Mouse (Mus musculus) frontal cortex, postnatal 36 days (tissue): ENCODE measurements at regions not wholly inside any gene's neighbourhood (a gene's known extent, or its start where the extent isn't known, plus 50 kb on each side); places are given as distances from the start of the nearest gene placed in this dataset.
A peak's percentile ranks its signal among the peaks of the same experiment; 100 is the strongest.

Experiments used
- DNase-seq, 2 experiments: peaks; one replicate each; pipeline ENCODE4 v3.0.0; 2022; ENCODE audit warnings: low spot score in 2 of 2

DNA sequence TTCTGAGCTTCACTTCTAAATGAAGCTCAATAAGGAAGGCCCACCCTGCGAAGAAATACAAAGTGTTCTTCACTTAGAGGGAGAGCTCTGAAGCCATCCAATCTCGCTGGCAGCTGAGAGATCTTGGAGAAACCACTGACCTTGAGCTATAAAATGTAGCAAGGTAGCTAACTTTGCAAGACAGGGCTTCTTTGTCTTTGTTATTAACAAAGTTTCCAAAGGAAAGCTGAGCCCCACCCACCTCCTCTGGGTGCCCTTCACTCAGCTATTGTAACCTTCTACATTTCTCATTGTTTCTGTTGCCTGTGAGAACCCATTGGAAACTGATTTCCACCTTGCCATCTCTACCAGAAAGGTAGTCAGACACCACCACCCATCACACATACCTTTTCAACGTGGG is 57.2 kb upstream of the Usp9x start:
- no peak for DNase-seq

- no peak for DNase-seq
Observed at GRCm38 (mm10) chrX:13013086-13013485, 58.2 kb upstream of the Usp9x start.

- no peak for DNase-seq
Observed at GRCm38 (mm10) chrX:12990777-12991176, 80.5 kb upstream of the Usp9x start.

GRCm38 (mm10) chrX:12977676-12978075 is 93.6 kb upstream of the Usp9x start:
- no peak for DNase-seq

GRCm38 (mm10) chrX:12968979-12969746 is 102.1 kb upstream of the Usp9x start:
- DNase-seq, result no peak

- DNase-seq, result peak in 1 of 2 experiments; percentile 16
Observed at GRCm38 (mm10) chrX:12959467-12960314, 111.6 kb upstream of the Usp9x start.

DNA sequence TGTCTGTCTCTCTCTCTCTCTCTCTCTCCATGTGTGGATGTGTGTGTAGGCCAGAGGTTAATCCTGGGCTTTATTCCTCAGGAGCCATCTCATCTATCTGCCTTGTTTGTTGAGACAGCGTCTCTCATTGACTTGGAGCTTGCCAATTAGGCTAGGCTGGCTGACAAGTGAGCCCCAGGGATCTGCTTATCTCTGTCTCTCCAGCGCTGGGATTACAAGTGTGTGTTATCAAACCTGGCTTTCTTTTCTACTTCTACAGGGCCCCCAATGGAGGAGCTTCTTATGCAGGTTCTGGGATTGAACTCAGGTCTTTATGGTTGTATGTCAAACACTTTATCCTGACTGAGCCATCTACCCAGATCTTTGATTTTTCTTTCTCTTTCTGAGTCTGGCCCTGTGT is 112.4 kb upstream of the Usp9x start:
- DNase-seq, result no peak

- peak; percentile 30 to 52 for DNase-seq
Observed at GRCm38 (mm10) chrX:12950928-12951660, 120.2 kb upstream of the Usp9x start.

DNA sequence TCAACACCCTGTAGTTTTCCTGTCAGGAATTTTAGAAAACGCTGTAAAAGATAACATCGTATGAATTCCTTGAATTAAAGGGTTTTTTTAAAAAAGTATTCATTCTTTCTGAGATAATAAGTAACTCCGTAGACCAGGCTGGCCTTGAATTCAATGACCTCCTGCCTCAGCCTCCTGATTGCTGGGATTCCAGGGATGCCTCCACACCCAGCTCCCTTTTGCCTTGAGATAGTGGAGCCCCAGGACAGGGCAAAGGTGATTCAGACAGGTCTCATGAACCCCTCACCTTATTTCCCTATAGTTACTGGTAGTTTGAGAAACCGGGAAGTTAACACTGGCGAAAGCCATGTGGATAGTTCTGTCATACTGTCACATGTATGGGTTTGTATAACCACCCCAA is 128.8 kb upstream of the Usp9x start:
- no peak for DNase-seq

- DNase-seq, result peak; percentile 19 to 27
Observed at GRCm38 (mm10) chrX:12936406-12937172, 134.7 kb upstream of the Usp9x start.

GRCm38 (mm10) chrX:12933294-12933807 is 137.9 kb upstream of the Usp9x start:
- no peak for DNase-seq

- no peak for DNase-seq
Observed at GRCm38 (mm10) chrX:12930242-12930641, 141.1 kb upstream of the Usp9x start.

DNA sequence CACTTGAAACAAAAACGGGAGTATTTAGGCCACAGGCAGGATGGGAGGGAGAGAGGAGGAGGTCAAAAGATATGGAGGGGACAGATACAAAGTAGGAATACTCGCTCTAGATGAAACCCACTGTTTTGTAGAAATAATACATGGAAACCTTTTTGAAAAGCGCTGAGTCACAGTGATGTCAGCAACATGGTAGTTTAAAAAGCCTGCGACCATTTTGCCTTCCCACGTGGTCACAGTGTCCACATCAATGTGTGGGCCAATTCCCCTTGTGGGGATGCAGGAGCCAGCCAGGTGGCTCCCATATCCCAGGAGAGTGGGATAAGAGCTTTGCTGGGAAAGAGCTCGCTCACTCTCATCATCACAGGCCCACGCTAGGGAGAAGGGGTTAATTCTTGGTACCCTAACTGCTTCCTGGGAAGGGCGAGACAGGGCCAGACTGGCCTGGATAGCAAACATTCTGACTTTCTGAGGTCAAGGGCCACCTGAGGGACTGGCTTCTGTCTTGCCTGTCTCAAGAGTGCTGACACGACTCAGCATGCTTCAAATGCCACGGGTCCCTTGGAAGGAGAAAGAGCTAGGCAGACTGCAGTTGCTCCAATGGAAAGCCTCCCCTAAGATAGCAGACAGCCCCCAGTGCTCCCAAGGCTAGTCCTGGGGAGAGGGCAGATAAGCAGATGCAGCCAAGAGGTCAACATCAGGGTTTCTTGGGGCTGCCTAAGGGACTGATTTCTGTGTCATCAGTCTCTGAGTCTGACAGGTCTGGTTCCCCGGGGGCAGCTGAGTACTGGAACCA is 143.3 kb upstream of the Usp9x start:
- DNase-seq, result no peak

DNA sequence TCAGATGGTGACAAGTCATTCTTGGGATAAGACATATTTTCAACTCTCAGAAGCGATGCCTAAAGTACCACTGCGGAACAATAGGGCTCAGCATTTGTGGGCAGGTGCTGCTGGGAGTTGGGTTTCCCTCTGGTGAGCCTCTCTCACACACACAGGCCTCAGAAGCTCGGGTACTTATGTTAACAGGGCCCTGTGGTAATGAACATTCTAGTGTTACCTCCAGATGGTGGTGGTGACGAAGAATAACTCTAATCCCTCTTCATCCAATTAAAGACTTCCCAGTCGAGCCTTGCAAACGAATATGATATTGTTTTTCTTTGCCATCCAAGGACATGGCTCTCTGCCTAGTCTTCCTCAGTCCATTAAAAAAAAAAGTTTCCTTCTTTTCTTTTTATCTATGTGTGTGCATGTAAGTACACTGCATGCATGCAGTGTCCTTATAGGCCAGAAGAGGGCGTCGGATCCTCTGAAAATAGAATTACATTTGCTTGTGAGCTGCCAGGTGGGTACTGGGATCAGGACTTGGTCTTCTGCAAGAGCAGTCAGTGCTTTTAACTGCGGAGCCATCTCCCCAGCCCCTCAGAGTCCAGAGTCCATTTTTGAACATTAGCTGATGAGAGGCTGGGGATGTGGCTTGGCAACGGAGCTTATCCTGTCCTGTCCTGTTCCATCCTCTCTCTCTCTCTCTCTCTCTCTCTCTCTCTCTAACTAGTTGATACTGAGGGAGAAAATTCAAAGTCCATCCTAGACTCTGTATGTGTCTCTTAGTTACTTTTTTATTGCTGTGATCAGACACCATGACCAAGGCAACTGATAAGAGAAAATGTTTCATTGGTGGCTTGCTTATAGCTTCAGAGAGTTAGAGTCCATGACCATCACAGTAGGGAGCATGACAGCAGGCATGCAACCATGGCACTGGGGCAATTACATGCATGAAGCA is 146.3 kb upstream of the Usp9x start:
- DNase-seq, result no peak

DNA sequence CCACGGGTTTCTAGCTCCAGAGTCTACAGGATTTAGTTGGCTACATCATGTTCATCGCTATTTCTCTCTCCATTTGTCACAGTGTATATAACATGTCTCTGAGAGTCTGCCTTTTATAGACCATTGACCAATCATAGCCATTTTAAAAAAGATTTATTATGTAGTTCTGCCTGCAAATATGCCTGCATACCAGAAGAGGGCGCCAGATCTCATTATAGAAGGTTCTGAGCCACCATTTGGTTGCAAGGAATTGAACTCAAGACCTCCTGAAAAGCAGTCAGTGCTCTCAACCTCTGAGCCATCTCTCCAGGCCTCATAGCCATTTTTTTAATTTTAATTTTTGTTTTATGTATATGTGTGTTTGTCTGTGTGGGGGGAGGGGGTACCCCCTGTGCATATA is 151.7 kb upstream of the Usp9x start:
- no peak for DNase-seq

GRCm38 (mm10) chrX:12917105-12917504 is 154.2 kb upstream of the Usp9x start:
- no peak for DNase-seq

- no peak for DNase-seq
Observed at GRCm38 (mm10) chrX:12916684-12917083, 154.6 kb upstream of the Usp9x start.

- DNase-seq, result no peak
Observed at GRCm38 (mm10) chrX:12900256-12900655, 138.4 kb upstream of the Med14 start.

DNA sequence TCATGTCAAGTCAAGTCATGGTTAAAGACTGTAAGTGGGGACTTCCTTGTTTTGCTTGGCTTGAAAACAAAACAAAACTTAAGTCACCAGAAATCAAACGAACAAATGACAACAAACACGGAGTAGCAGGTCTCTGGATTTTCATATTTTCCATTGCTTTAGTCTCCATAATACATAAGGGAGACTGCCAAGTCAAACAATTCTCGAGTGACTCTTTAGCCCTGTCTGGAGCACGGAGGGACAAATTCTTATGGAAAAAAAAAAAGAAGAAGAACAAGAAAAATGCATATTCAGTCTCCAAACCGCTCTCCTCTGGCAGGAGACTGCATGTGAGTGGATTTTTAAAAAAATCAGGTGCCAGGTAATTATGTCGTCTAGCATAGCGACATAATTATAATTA is 129.6 kb upstream of the Med14 start:
- DNase-seq, result no peak

GRCm38 (mm10) chrX:12889482-12889808 is 127.6 kb upstream of the Med14 start:
- DNase-seq, result no peak
